Mouse (Mus musculus): ENCODE data around the gene Mrpl12.

Mrpl12 gene

GRCm38 (mm10) chr11:120534093-120534492, 49.7 kb downstream of the Mrpl12 start:
- peak in 1 of 2 experiments; percentile 3 for DNase-seq (ENCODE audit: inconsistent age in 2 of 2, low spot score in 1 of 2)

DNA sequence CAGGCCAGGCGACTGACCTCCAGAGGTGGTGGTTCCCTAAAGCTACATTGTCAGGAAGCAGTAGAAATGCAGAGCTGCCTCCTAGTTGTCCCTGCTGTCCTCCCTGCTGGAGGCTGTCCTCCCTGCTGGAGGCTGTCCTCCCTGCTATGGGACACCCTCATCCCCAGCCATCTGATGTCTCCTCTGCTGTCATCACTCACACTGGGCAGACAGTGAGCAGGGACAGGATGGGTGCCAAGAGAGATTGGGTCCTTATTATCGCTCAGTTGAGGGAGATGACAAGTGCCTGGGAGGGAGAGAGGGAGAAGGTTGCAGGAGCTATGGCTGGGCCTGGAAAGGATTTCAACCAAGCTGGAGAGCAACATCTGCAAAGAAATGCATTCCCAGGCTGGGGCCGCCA, 50.7 kb downstream of the Mrpl12 start:
- peak in 1 of 2 experiments; percentile 5 for DNase-seq (ENCODE audit: inconsistent age in 2 of 2, low spot score in 1 of 2)

- DNase-seq (ENCODE audit: inconsistent age in 2 of 2, low spot score in 1 of 2) = no peak
These were observed 51.4 kb downstream of the Mrpl12 start for GRCm38 (mm10) chr11:120535804-120536203.

DNA sequence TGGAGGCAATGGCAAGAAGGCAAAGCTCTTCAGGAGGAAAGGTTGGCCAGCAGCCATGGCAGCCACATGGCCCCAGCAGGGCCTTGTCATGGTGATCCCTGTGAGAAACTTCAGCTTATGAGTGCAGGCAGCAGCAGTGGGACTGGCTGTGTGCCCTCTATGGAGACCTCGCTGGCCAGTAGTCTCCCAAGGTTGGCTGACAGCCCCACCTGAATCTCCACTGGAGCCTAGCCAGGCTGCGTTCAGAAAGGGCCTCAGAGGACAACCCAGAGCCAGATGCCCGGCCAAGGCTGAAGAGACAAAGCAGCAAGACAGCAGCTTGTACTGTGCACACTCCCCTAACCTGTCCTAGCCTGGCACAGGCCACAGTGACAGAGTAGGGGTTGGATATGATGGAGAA, 54.1 kb downstream of the Mrpl12 start:
- DNase-seq (ENCODE audit: inconsistent age in 2 of 2, low spot score in 1 of 2) = peak; percentile 39 to 83

Measured in adrenal gland, adult (tissue).